Mouse (Mus musculus): Measurements from ENCODE around the gene Sept8.

The Sept8 gene

GRCm38 (mm10) chr11:53580562-53580961 lies 61.5 kb downstream of the Sept8 start:
- no peak for DNase-seq (ENCODE audit: extremely low spot score, low spot score)

GRCm38 (mm10) chr11:53583151-53583550 lies 64.1 kb downstream of the Sept8 start:
- DNase-seq (ENCODE audit: extremely low spot score, low spot score): no peak

- peak; percentile 18 for DNase-seq (ENCODE audit: extremely low spot score, low spot score)
Observed at GRCm38 (mm10) chr11:53584849-53585248, 65.8 kb downstream of the Sept8 start.

GRCm38 (mm10) chr11:53585510-53585909 lies 66.5 kb downstream of the Sept8 start:
- DNase-seq (ENCODE audit: extremely low spot score, low spot score): no peak

GRCm38 (mm10) chr11:53588279-53588678 lies 69.2 kb downstream of the Sept8 start:
- DNase-seq (ENCODE audit: extremely low spot score, low spot score): no peak

- DNase-seq (ENCODE audit: extremely low spot score, low spot score): peak; percentile 44
Observed at GRCm38 (mm10) chr11:53590368-53590768, 71.3 kb downstream of the Sept8 start.

GRCm38 (mm10) chr11:53591116-53591515 lies 72.1 kb downstream of the Sept8 start:
- no peak for DNase-seq (ENCODE audit: extremely low spot score, low spot score)
